Mouse (Mus musculus): Measurements from ENCODE around the gene Hoxb13. TPM values are rescaled to one million over a fixed set of nuclear protein-coding genes. Genes with fewer than 3 reads are reported as not detected.

The Hoxb13 gene
- 1.4 TPM in 1 of 2 replicates, not detected in the other for polyA plus RNA-seq (2012; rRNA removed)

DNA sequence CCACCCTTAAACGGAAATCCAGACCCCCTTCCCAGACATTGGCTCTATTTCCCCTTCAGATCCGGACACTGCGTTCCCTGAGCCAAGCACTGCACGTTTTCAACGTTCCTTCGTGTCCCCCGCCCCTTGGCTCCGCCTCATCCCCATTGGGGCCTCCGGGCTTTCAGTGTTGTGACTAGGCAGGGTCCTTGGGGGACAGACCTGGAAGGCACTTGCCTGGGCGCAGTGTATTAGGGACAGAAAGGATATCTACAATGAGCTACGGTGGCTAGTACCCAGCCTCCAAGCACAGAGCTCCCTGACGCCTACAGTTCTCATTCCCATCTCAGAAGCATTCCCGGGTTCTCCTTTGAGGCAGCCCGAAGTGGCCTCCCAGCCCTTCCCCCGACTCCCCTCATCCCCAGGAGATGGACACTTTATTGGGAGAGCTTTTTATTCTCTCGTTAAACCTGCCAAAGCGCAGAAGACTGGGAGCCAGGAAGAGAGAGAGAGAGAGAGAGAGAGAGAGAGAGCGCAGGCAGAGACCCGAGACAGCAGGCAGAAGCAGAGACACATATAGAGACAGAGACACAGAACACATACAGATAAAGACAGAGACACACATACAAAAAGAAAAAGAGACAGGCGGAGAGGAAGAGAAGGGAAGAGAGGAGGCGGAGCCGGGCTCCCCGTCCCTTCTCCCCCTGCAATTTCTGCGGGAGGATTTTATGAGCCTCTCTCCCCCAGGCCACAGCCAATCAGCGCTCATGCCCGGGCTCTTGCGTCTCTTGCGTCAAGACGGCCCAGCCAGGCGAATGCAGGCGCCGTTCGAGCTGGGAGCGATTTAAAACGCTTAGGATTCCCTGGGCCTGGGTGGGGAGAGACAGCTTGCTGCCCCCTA, at the start of gene Hoxb13:
TSS of gene Hoxb13 (plus strand) at position 796 of the 880 bp plus-strand sequence.
- DNase-seq = no peak
- 3% methylated on average over 35 of the region's 35 CpGs for WGBS
- TF ChIP-seq CTCF (IDR thresholded peaks at IDR 0.05; ENCODE audit: insufficient read depth, low read length) = no peak
- TF ChIP-seq POLR2A (IDR thresholded peaks at IDR 0.05; ENCODE audit: borderline replicate concordance, extremely low read depth, low read depth, low read length) = no peak
- H3K4me3 ChIP-seq (replicated peaks; ENCODE audit: extremely low read depth, low read depth, low read length) = no peak within 1 kb of the TSS
- H3K4me1 ChIP-seq (ENCODE audit: control insufficient read depth, insufficient read depth, low read length) = no peaks in the 10 kb centered on the region

DNA sequence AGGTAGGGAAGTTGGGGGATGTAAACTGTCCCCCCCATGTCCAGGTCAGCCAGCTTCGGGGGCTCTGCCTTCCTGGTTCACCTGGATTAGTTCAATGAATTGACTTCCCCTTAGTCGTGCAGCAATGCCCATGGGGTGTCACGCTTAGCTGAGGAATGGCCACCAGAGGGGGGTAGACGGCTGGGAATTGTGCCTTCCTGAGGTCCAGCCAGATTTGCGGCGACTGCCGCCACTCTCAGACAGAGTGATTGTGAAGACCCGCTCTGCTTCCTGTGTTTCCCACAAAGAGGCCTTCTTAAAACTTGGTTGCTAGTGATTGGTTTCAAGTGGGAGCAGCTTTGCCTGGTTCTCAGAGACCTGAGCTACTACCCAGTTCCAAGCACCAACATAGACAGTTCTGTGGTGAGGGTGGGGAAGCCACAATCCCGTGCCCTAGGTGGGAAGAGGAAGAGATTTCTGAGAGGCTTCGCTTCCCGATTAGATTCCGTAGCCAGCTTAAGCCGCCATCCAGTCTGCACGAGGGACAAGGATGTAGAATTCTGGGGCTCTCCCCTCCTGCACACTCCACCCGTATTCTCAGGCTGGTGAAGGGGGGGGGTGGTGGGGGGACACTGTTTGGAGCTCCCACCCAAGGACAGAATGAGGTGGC, 48.4 kb upstream of the Hoxb13 start:
- TF ChIP-seq POLR2A (IDR thresholded peaks at IDR 0.05; ENCODE audit: borderline replicate concordance, extremely low read depth, low read depth, low read length) (no peak), CTCF (IDR thresholded peaks at IDR 0.05; ENCODE audit: insufficient read depth, low read length) (peak; percentile 78)
- Histone ChIP-seq H3K4me1 (ENCODE audit: control insufficient read depth, insufficient read depth, low read length) (no peaks in the 10 kb centered on the region), H3K4me3 (replicated peaks; ENCODE audit: extremely low read depth, low read depth, low read length) (no peak overlapping the region)
- 2% methylated on average over 15 of the region's 15 CpGs for WGBS
- DNase-seq = peak; percentile 41

DNA sequence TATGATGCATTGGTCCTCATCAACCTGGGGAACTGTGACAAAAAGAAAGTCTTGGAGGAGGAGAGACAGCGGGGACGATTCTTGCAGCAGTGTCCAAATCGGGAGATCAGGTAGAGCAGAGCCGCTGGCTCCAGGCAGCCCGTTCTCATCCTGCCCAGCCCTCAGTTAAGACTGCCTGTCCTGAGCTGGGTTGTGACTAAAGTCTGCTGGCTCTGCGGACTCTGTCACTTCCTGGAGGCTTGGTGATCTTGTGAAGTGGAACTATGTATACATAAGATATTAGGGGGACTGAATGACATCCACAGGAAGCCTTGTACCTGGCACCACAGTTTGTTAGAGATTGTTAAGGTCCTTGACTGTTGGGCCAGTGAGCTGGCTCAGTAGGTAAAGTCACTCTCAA, 46.6 kb upstream of the Hoxb13 start:
- DNase-seq = no peak
- whole genome bisulfite sequencing = 58% methylated on average over 6 of the region's 6 CpGs
- Histone ChIP-seq H3K4me3 (replicated peaks; ENCODE audit: extremely low read depth, low read depth, low read length) (no peak overlapping the region), H3K4me1 (ENCODE audit: control insufficient read depth, insufficient read depth, low read length) (no peaks in the 10 kb centered on the region)
- TF ChIP-seq CTCF (IDR thresholded peaks at IDR 0.05; ENCODE audit: insufficient read depth, low read length) (no peak), POLR2A (IDR thresholded peaks at IDR 0.05; ENCODE audit: borderline replicate concordance, extremely low read depth, low read depth, low read length) (no peak)

DNA sequence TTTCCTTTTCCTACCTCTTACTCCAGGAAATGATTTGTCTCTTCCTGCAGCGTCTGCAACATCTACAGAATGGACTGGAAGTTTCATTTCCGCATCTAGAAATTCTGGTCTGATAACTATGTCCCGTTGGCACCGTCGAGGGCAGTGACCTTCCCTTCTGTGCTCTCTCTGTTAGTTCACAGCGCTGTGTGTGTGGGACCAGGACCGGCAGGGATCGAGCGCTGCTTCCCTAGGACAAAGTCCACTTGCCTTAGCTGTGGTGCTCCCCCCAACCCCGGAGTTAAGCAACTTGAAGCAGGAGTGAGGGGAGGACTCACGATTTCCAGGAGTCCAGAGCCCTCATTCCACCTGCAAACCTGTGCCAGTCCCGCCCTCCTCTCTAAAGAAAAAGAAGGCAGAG, 29.3 kb upstream of the Hoxb13 start:
- H3K4me1 ChIP-seq (ENCODE audit: control insufficient read depth, insufficient read depth, low read length) = no peaks in the 10 kb centered on the region
- WGBS = 48% methylated on average over 12 of the region's 12 CpGs
- no peak for DNase-seq
- TF ChIP-seq CTCF (IDR thresholded peaks at IDR 0.05; ENCODE audit: insufficient read depth, low read length) = no peak
- no peak for TF ChIP-seq POLR2A (IDR thresholded peaks at IDR 0.05; ENCODE audit: borderline replicate concordance, extremely low read depth, low read depth, low read length)
- no peak overlapping the region for H3K4me3 ChIP-seq (replicated peaks; ENCODE audit: extremely low read depth, low read depth, low read length)

DNA sequence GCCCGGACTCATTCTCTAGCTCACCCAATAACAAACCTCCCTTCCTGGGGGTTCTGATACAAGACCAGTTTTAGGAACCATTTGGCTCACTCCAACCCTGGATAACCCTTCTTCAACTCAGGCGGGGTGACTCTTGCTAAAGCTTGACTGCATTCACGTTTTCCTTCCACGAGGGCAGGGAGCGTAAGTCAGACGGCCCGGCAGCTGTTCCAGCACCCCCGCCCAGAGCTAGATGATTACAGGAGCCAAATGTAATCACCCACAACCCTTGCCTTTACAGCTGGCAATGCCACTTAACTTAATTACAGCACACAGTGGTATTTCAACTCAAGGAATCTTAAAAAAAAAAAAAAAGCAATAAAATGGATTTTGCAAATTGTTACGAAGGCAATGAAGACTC, 26.0 kb upstream of the Hoxb13 start:
- TF ChIP-seq POLR2A (IDR thresholded peaks at IDR 0.05; ENCODE audit: borderline replicate concordance, extremely low read depth, low read depth, low read length) = no peak
- no peak for TF ChIP-seq CTCF (IDR thresholded peaks at IDR 0.05; ENCODE audit: insufficient read depth, low read length)
- DNase-seq = no peak
- H3K4me3 ChIP-seq (replicated peaks; ENCODE audit: extremely low read depth, low read depth, low read length) = no peak overlapping the region
- H3K4me1 ChIP-seq (ENCODE audit: control insufficient read depth, insufficient read depth, low read length) = no peaks in the 10 kb centered on the region
- 33% methylated on average over 9 of the region's 9 CpGs for WGBS

DNA sequence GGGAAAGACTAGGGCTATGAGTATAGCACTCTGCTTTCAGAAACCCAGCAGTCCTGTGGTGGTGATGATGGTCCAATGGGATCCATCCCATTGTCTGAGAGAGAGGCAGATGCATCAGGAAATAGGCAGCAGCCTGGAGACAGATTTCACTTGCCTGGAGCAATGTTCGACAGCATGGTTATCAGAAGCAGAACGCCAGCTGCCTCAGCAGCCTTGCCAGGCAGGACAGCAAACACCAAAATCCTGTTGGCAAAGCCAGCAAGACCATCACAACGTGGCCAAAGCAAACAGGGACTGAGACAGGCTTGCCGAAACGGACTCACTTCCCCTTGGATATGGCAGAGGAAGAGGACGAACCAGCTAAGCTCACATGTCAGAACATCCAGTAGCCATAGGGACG, 25.1 kb upstream of the Hoxb13 start:
- H3K4me3 ChIP-seq (replicated peaks; ENCODE audit: extremely low read depth, low read depth, low read length) = no peak overlapping the region
- H3K4me1 ChIP-seq (ENCODE audit: control insufficient read depth, insufficient read depth, low read length) = no peaks in the 10 kb centered on the region
- TF ChIP-seq CTCF (IDR thresholded peaks at IDR 0.05; ENCODE audit: insufficient read depth, low read length) (no peak), POLR2A (IDR thresholded peaks at IDR 0.05; ENCODE audit: borderline replicate concordance, extremely low read depth, low read depth, low read length) (no peak)
- no peak for DNase-seq
- WGBS = 19% methylated on average over 7 of the region's 7 CpGs

DNA sequence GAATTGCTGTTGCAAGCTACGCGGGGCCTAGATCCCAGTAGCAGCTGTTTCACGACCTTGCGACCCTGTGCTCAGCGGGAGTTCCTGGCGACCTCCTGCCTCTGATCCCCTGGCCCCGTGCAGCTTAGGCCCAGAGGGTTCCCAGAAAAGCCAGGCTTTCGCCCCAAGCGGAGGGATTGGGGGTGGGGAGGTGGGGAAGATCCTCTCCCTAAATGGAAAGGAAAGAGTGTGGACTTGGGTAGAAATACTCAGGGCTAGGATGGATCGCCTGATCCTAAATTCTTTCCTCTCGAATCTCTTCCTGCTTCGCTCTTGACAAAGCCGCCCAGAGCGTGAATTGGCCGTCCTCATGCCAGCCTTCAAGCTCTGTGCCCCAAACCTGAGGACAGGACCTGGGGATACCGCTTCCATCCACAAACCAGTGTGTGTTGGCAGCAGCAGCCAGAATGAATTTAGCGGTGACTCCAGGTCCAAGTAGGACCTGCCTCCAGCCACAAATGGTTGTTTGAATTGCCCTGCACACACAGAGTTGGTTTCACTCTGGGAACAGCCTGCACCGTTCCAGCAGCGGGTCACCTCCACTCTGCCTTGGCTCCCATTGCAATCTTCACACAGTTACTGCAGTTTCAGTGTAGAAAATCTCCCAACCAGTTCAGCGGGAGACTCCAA, 23.3 kb upstream of the Hoxb13 start:
- no peaks in the 10 kb centered on the region for H3K4me1 ChIP-seq (ENCODE audit: control insufficient read depth, insufficient read depth, low read length)
- WGBS = 8% methylated on average over 20 of the region's 20 CpGs
- no peak for DNase-seq
- no peak overlapping the region for H3K4me3 ChIP-seq (replicated peaks; ENCODE audit: extremely low read depth, low read depth, low read length)
- TF ChIP-seq CTCF (IDR thresholded peaks at IDR 0.05; ENCODE audit: insufficient read depth, low read length) = no peak
- TF ChIP-seq POLR2A (IDR thresholded peaks at IDR 0.05; ENCODE audit: borderline replicate concordance, extremely low read depth, low read depth, low read length) = no peak

DNA sequence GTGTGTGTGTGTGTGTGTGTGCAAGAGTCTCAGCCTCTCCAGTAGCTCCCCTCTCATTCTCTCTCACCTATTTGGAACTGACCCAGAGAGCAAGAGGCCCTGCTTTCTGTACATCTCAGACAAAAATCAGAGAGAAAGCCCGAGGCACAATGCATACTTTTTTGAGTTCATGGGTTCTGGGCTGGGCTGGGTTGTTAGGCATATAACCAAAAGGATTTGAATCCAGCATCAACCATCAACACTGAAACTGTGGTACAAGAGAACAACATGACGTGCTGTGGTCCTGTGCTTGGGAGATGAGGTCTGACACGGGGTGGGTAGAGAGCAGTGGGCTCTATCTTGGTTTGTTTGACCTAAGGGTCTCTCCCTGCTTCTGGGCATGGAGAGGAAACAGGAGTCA, 22.5 kb upstream of the Hoxb13 start:
- DNase-seq = no peak
- no peak for TF ChIP-seq POLR2A (IDR thresholded peaks at IDR 0.05; ENCODE audit: borderline replicate concordance, extremely low read depth, low read depth, low read length)
- WGBS = 20% methylated on average over 3 of the region's 3 CpGs
- Histone ChIP-seq H3K4me3 (replicated peaks; ENCODE audit: extremely low read depth, low read depth, low read length) (no peak overlapping the region), H3K4me1 (ENCODE audit: control insufficient read depth, insufficient read depth, low read length) (no peaks in the 10 kb centered on the region)

DNA sequence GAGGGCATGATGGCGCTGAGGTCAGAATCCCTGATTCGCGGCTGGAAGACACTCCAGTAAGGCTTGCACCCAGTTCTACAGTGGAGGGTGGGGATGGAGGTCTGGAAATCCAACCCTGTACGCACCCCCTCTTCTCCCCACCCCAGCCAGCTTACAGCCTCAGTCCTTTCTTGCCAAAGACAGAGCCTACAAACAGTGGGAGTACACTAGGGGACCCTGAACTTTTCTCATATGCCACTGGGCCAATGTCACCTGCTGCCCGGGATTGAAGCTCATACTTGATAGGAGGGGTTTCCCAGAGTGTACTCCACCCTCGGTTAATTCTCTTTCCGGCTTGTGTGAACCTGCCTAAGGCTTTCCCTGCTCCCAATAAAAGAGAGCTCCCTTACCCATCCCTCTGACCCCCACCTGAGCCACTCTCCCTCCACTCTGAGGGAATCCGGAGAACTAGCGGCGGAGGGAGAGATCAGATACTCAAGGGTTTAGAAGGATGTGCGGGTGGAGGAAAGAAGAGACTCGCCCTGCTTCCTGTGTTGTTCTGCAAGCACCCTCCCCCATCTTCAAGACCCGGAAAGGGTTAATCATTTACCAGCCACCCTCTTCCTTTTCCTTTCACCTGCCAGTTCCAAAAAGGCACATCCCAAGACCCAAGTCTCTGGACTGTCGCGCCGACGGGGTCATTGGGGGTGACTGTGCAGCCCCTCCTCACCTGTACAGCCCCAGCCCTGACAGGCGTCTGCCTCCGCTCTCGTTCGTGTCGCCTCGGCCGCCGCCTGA, 21.4 kb upstream of the Hoxb13 start:
- Histone ChIP-seq H3K4me3 (replicated peaks; ENCODE audit: extremely low read depth, low read depth, low read length) (no peak overlapping the region), H3K4me1 (ENCODE audit: control insufficient read depth, insufficient read depth, low read length) (no peaks in the 10 kb centered on the region)
- TF ChIP-seq POLR2A (IDR thresholded peaks at IDR 0.05; ENCODE audit: borderline replicate concordance, extremely low read depth, low read depth, low read length) (no peak), CTCF (IDR thresholded peaks at IDR 0.05; ENCODE audit: insufficient read depth, low read length) (no peak)

More for the DNA sequence above, 21.4 kb upstream of the Hoxb13 start:
- WGBS = 2% methylated on average over 25 of the region's 25 CpGs
- DNase-seq = no peak

Measured in lung, adult 2 months (tissue).